Mouse (Mus musculus) right cerebral cortex, postnatal 4 days (tissue): ENCODE data around the gene Psmb4.
A peak's percentile ranks its signal among the peaks of the same experiment; 100 is the strongest.
"Not testable (repeated sequence)": the region's sequence is repeated elsewhere in the genome, so short reads cannot be mapped to it uniquely, and the experiment has no call there.

ENCODE experiments used
- DNase-seq: peaks from one replicate; pipeline ENCODE4 v3.0.0-alpha.2; 2022

The Psmb4 gene

DNA sequence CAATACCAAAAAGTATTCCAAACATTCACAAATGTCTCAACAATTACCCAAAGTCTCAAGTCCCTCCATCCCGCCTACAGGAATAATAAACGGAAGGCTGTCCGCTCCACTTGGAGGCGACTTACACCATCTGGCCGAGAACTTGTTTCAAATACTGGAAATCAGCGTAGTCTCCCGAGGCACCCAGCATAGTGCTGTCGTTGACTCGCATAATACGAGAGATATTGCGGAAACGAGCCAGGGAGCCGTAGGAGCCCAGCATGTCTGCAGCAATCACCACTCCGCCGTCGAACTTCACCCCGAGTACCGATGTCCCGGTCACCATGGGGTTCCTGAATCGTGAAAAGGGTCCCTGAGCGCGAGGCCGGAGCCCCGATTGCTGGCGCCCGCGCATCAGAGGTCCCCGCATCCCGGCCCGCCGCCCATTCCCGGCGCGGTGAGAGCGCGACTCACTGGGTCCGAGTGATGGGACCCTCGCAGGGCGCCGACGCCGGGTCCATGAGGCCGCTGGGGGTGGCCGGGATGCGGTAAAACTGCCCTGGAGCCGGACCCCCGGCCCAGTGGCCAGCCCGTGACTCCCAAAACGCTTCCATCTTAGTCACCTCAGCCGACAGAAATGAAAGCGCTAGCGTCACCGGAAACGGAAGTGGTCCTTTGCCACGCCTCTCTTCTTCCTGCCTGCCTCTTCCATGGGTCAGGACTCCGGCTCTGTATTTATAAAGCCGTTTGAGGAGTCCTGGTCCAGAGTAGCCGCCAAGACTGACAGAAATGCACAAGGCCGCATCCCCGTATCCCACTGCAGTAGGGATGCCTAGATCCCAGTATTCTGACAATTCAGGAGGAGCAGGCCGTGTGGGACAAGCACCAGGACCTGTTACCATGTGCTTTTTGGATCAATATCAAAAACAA lies at the start of gene Psmb4:
Psmb4 (minus strand) TSS at position 646 of the 909 bp plus-strand sequence.
- DNase-seq = peak; percentile 74

DNA sequence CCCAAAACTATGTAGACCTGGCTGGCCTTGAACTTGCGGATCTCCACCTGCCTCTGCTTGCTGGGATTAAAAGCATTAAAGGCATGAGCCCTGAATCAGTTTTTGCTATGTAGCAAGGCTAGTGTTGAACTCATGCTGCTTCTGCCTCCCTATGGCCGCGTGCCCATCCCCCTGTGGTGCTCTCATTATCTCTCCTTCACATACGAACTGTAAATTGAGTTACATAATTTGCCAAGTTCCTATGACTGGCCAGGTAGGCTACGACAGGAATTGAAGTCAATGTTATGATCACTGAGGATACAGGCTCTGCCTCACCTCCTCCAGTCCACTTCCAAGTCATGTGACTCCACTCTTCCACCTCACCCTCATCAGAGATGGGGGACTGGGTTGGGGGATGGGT lies 49.4 kb upstream of the Psmb4 start:
- DNase-seq = not testable (repeated sequence)

DNA sequence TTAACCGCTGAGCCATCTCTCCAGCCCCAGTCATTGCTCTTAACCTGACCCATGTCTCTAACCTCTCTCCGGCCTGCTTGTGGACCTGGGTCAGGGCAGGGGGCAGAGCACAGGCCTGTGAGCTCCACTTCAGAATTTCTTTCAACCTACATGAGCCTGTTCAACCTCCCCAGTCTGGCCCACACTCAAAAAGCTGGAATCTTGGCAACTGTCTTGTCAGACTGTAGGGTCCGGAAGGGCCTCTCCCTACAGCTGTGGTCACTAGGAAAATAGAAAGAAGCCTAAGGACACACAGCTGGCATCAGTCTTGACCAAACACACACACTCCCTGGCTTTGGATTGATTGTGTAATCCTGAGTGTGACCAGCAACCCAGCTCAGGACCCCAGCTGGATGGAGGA lies 48.6 kb upstream of the Psmb4 start:
- DNase-seq = not testable (repeated sequence)

DNA sequence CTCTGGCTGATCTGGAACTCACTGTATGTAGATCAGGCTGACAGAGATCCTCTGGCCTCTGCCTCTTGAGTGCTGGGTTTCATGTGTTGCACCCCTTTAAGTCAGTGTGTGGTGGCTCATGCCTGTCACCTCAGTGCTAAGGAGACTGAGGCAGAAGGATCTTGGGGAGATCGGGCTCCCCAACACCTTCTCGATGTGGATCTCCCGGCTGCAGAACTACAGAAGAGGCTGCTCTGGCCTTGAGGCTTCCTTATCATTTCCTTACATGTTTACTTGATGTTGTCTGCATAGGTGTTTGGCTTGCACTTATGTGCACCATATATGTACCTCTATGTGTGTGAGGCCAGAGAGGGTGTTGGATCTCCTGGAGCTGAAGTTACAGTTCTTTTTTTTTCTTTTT lies 47.8 kb upstream of the Psmb4 start:
- DNase-seq = not testable (repeated sequence)

DNA sequence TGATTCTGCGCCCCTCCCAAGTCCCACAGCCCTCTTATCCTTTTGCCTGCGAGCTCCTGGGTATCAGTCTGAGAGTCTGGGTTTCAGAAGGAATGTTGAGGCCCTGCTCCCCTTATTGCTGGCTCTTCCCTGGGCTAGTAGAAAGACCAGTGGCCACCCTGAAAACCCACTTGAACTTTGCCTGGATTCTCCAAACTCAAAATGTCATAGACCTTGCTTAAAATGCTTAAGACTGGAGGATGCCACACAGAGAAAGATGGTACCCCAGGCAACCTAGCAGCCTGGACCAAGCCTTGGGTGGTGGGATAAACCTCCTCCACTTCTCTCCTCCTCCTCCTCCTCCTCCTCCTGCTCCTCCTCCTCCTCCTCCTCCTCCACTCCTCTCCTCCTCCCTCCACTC lies 46.8 kb upstream of the Psmb4 start:
- DNase-seq = not testable (repeated sequence)

DNA sequence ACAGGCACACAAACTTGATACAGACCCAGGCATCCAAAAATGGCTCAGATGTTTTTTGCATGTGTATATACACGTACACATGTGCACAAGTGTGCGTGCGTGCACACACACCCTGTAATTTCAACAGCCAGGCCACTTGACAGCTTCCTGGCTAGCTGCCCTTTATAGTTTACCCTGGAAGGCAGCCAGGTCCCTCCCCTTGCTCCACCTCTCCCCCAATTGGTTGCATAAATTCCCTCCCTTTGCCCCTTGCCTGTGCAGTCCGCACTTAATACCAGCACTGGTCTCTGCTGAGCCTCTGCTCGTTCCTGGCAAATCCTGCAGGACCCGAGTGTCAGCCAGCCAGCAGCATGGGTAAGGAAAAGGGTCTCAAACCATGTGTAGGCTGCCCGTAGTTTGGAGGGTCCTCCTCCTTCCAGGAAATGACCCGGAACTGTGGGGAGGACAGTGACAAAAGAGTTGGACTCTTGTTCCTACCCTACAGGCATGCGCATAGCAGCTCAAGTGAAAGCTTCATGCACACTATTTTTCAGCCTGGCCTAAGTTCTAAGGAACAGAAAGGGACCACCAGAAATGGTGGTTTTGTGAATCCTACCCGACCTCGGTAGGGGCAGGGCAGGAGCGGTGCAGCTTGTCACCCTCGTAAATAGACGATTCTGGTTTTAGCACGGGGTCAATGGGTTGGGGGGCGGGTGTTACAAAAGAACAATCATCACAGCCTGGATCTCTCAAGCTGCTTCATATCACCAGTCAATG lies 46.2 kb upstream of the Psmb4 start, which contains the start of gene Selenbp1:
Selenbp1 (plus strand) TSS at position 248 of the 756 bp plus-strand sequence.
- DNase-seq = peak; percentile 51

DNA sequence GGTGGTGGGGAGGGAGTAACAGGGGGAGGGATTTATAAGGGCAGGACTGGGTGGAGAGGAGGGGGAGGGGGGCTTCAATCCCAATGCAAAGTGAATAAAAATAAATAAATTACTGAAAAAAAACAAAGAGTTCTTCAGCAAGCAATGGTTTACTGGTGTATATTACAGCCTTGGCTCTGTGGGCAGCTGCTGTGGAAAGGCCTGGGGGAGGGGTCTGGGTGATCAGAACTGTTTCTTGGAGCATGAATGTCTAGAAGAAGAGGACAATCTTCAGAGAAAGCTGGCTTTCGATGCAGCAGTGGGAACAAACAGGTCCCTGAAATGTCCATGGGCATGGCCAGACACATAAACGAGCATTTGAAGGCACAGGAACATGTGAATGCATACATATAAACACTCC lies 45.5 kb upstream of the Psmb4 start:
- DNase-seq = not testable (repeated sequence)

DNA sequence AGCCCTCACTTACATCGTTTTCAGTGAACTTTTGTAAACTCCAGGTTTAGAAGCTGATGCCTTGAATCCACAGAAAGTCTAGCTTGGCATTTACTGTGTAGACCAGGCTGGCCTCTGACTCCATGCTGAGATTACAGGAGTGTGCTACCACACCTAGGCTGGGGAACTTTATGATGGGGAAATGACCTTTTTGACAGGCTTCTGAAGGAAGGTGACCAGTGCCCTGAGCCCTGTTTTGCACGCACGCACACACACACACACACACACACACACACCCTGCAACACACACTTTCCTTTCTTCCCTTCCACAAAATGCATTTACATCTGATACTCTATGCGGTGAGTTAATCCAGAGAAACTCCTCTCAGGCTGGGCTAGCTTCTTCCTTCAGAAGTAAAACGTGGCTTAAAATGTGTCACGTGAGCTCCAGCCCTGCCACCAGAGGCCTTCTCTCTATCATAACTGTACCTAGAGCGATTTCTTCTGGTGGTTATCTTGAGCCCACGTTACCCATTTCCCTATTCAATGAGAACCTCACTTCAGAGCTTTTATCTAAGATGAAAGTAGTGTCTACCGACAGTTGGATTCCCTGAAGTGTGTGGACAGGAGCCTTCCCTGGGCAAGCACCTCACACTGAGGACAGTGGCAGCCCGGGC lies 44.8 kb upstream of the Psmb4 start:
- DNase-seq = not testable (repeated sequence)

DNA sequence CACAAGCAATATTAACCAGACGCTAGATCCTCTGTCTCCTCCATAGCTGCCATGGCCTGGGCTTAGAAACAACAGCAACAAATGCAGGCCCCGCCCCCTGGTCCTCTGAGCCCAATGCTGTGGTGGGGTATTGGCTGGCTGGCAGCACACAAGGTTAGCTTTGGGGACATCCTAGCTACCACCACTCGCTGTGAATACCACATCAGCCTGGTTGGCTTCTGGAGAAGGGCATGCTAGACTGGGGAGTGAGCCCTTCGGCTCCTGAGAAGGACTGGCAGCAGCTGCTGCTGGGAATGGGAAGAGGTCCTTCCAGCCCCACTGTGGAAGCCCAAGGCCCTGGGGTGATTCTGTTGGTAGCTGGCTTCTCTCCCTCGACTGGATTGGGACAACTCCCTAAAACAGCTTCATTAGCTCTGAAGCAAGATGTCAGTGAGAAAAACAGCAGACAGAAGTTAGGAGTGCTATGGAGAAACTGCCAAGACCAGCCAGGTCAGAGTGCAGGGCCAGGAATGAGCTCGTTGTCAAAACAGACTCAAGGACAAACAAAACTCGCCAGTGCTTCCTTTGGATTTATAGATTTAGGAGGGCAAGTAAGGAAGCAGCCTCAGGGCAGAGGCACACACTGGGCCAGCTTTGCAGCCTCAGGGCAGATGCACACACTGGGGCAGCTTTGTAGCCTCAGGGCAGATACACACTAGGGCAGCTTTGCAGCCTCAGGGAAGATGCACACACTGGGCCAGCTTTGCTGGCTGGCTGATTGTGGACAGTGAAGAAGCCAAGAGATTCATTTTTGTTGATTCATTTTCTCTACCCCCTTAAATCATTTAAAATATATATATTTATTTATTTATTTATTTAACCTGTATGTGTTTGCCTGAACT lies 43.9 kb upstream of the Psmb4 start:
- DNase-seq = not testable (repeated sequence)

DNA sequence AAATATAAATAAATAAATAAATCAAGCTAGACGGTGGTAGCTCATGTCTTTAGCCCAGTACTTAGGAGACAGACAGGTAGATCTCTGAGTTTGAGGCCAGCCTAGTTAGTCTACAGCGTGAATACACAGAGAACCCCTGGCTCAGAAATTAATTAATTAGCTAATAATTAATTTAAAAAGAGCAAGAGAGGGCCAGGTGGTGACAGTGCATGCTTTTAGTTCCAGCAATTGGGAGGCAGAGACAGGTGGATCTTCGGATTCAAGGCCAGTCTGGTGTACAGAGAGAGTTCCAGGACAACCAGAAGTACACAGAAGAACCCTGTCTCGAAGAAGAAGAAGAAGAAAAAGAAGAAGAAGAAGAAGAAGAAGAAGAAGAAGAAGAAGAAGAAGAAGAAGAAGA lies 42.2 kb upstream of the Psmb4 start:
- not testable (repeated sequence) for DNase-seq

DNA sequence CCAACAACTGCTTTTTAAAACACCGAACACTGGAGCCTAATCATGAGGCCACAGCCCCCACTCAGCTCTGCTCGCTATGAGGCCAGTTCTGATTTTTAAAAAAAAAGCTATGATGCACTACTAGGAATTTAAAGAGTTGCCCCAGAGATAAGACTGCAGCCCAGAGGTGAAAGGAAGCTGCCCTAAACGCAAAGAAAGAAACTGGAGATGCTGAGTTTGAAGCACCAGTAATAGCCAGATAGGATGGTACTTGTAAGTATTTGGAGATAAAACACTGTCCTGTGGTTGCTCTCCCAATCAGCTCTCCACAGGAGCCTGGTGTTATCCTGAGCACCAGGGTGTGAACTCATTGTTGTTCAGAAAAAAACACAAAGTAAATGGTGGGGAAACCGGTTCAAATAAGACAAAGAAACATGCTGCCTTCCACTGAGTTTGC lies 39.6 kb upstream of the Psmb4 start:
- not testable (repeated sequence) for DNase-seq

DNA sequence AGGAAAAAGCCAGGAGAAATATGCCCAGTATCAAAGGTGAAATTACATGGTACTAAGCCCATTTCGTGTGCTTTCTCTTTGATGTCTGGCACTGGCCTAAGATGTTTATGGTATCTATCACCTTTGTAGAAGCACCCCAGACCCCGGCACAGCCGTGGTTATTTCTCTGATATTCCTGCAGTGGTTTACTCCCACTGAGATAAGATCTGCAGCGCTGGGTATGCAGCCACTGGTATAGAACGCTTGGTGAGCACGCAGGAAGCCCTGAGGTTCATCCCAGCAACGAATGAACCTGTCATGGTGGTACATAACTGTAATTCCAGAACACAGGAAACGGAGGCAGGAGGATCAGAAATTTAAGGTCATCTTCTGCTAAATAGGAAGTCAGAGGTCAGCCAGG lies 37.9 kb upstream of the Psmb4 start:
- DNase-seq = no peak

DNA sequence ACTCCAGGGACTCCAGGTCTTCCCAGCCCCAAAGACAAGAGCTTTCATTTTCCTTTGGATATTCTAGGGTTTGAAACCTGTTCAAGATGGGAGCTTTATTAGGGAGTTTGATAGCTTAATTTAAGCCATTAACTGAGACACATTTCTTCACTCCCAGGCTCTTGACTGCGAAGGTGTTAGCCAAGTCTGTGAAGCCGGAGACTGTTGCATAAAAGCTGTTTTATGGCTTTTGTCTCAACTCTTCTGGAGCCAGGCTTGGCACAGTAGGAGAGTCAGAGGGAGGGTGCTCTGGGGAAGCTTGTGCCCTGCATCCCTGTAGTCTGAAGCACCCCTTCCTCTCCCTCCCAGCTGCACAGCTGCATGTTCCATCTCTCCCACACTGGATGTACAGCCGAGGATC lies 35.6 kb upstream of the Psmb4 start:
- DNase-seq = no peak

DNA sequence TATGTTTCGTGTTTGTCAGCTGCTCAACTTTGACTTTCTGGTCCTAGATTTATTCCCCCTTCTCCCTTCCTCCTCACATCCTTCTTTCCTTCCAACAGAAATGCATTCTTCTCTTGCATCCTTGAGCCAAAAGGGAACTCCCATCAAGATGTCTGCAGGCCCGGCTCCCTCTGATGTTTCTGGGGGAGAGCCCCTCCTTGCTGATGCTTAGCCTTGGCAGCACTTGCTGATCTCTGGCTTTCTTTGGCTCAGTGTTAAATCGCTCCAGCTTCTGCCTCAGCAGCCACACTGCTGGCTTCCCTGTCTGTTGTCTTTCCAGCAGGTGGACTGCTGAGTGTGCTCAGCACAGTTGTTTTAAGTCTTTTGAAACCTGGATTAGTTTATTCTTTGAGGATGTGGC lies 34.3 kb upstream of the Psmb4 start:
- no peak for DNase-seq

DNA sequence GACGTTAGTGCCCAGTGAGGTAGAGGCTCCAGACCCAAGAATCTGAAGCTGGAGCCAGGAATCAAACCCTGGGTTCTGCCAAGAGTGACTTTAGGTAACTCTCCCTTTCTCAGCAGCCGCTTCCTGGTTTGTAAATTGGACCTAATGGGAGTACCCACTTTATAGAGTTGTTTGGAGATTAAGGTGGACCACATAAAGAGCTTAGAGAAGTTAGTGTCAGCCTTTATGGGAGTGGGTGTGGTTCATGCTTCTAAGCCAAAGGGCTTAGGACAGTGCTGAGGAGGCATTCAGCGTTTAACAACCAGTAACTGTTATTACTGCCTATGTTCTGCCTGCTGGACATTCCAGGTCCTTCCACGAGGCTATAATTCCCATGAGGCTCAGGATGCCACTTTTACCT lies 32.1 kb upstream of the Psmb4 start:
- no peak for DNase-seq

DNA sequence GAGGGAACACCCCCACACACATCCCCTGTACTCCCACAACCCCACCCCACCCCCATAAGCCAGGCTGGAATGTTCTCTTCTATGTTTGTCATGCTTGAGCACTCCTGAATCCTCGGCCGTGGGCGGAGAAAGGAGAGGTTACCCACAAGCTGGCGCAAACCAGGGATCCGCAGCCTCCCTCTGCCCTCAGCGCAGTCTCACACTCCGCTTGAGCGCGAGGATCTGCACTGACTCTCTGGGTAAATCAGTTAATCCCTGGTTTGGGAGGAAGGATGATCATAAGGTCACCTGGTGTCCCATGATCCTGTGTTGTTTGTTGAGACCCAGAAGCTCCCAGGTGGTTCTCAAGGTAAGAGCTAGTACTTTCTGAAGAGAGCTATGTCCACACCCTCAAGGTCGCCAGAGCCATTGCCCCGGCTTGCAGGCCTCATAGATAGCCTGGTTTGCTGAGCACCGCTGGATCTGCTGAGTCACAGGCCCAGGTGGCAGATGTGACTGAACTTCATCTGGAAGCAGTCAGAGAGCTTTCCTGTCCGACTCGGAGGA lies 31.1 kb upstream of the Psmb4 start:
- DNase-seq = no peak

DNA sequence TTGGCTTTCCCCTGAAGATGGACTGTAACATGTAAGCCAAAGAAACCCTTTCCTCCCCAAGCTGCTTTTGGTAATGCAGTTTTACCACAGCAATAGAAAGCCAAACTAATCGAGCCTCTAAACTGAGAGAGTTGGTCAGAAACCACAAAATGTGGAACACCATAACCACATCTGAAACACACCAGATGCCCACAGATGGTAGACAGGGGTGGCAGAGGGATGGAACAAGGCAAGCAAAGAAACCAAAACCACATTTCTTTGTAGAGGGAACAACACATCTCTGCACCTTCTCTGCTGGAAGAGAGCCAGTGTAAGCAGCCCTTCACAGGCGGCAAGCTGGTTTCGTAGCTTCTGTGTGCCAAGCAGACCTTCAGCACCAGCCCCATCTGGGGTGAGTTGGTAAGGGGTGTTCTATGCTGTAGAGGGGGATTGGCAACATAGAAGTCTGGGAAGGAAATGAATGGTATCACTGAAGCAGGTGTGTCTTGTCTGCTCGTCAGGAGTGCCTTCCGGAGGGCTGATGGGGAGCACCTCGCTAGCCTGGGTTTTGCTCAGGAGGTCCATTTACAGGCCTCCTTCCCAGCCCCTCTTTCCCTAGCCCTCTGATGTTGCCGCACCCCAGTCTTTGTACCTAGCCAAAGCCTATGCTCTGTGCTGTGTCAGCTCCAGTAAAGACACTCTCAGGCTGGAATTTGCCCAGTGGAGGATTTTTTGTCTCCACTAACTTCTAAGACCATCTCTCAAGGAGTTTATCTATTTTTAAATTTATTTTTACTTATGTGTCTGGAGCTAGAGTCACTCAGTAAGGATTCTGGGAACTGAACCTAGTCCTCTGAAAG lies 29.4 kb upstream of the Psmb4 start:
- DNase-seq = no peak

DNA sequence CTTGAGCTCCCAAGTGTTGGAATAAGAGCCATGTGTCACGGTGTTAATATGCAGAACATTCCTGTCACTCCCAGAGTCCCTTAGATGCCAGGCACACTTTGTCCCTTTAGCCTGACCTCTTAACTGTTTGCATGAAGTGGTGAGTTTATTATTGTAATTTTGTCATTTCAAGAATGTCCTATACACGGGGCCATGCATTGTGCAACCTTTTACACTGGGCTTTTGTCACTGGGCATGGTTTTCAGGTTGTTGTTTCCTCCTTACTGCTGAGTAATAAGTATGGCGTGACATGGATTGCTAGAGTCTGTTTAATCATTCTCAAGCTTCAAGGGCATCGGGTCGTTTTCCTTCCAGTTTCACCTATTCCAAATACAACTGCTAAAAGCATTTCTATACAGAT lies 27.0 kb upstream of the Psmb4 start:
- no peak for DNase-seq

DNA sequence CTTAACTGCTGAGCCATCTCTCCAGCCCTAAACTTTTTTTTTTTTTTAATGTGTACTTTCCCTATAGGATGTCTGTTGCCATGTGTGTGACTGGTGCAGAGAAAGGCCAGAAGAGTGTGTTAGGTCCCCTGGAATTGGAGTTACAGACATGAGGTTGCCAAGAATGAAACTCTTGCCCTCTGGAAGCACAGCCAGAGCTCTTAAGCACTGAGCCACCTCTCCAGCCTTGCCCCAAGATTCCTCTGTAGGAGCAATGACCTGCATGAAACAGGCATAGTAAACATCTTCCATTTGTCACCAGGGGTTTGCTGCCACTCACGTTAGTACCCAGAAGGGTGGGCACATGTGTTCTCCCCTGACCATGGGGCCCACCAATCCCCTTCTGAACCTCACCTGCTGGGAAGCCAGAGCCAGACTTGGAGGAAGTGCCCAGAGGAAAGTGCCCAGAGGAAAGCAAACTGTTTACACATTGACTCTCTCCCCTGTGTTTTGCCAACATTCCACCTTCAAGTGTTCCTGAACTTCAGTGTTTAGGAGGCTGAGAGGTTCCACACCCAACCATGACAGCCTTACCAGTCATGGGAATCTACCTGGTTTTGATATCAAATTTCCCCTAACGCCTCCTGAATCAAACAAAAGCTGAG lies 24.4 kb upstream of the Psmb4 start:
- DNase-seq = no peak

DNA sequence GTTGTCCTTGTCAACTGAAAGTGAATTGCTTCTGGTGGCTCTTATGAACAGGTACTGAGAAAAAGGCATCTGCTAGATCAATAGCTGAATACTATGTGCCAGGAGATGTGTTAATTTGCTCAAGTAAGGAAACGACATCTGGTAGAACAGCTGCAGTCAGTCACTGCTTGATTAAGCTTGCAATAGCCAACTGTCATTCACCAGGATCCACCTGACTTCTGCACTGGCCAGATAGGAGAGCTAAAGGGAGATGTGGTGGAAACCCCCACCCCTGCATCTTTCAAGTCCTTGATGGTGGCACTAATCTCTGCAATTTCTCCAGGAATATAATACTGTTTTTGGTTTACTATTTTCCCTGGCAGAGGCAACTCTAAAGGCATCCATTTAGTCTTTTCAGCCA lies 19.7 kb upstream of the Psmb4 start:
- no peak for DNase-seq
